Mouse (Mus musculus) embryonic facial prominence, embryonic 12.5 days (tissue): ENCODE data around the gene Plcxd3. TPM values are rescaled to one million over a fixed set of nuclear protein-coding genes. Genes with fewer than 3 reads are reported as not detected.
"Not testable (repeated sequence)": the region's sequence is repeated elsewhere in the genome, so short reads cannot be mapped to it uniquely, and the experiment has no call there.

Experiments
- ATAC-seq: fragments of 200-750 bp; cut with Nextera tagmentation; 2 replicates; pipeline ENCODE4 v1.8.0; 2017; ENCODE audit not compliant: insufficient number of reproducible peaks, insufficient read depth, low FRiP score, low TSS enrichment
- H3K27ac ChIP-seq: fragments of 300-500 bp; sonication (generic); 2 replicates; pipeline ENCODE4 v1.5.1; 2016; ENCODE audit warnings: mild to moderate bottlenecking
- H3K27me3 ChIP-seq: fragments of 300-500 bp; sonication (generic); 2 replicates; pipeline ENCODE4 v1.6.1; 2016; ENCODE audit warnings: mild to moderate bottlenecking, moderate library complexity
- H3K36me3 ChIP-seq: fragments of 300-500 bp; sonication (generic); 2 replicates; pipeline ENCODE4 v1.6.1; 2016; ENCODE audit warnings: mild to moderate bottlenecking
- H3K4me1 ChIP-seq: fragments of 300-500 bp; sonication (generic); 2 replicates; pipeline ENCODE4 v1.6.1; 2016
- H3K4me2 ChIP-seq: fragments of 300-500 bp; sonication (generic); replicated peaks from 2 replicates; pipeline ENCODE4 v1.6.1; 2016; ENCODE audit warnings: mild to moderate bottlenecking, moderate library complexity
- H3K4me3 ChIP-seq: fragments of 300-500 bp; sonication (generic); 2 replicates; pipeline ENCODE4 v1.5.1; 2016; ENCODE audit warnings: mild to moderate bottlenecking
- H3K9ac ChIP-seq: fragments of 300-500 bp; sonication (generic); 2 replicates; pipeline ENCODE4 v1.6.1; 2016; ENCODE audit warnings: mild to moderate bottlenecking, moderate library complexity
- H3K9me3 ChIP-seq: fragments of 300-500 bp; sonication (generic); 2 replicates; pipeline ENCODE4 v1.6.1; 2016; ENCODE audit warnings: mild to moderate bottlenecking, moderate library complexity
- WGBS: fragments of 180-500 bp; shearing (Covaris S2); methylation state at CpG from one replicate; pipeline ENCODE4 v1.1.7; 2016; 5-methylcytosine and 5-hydroxymethylcytosine counted together
- polyA plus RNA-seq: library from polyadenylated mRNA; unstranded; fragments of >200 nt; fragmentation: Nextera tagmentation; extraction: Ambion mirVana; gene quantifications from 2 replicates; pipeline ENCODE4 v1.2.1, GENCODE M21; 2016

Plcxd3 gene
- polyA plus RNA-seq, 1 experiment from 2014 or later: 4.1 TPM

DNA sequence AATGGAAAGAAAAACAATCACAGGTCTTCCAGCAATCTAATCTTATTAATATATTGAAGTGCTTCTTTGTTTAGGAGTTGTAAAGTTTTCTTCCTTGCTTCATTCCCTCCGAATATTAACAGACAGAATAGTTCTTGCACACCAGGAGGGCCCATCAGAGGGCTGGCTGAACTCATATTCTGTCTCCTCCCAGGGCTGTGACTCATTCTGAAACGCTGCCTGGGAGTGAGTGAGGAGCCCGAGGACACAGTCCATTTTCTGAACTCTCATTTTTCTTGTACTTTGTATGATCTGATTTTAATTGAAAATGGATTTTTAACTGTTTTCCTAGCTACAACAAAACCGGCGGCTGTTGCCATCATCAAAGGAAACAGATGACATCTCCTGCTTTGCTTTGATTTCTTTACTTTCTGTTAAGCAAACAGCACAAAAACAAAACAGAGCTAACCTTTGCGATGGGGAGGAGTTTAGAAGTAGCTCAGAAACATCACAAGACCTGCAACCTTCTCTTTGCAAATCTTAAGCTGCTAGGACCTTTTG, 186.2 kb downstream of the Plcxd3 start:
- Histone ChIP-seq H3K36me3 (no peaks in the 10 kb centered on the region), H3K9ac (no peak overlapping the region), H3K4me3 (no peak overlapping the region), H3K27ac (no peak overlapping the region), H3K4me1 (no peaks in the 10 kb centered on the region), H3K9me3 (no peaks in the 10 kb centered on the region), H3K27me3 (no peaks in the 10 kb centered on the region), H3K4me2 (no peak overlapping the region)
- ATAC-seq: no peak
- 67% methylated on average over 6 of the region's 6 CpGs for WGBS

DNA sequence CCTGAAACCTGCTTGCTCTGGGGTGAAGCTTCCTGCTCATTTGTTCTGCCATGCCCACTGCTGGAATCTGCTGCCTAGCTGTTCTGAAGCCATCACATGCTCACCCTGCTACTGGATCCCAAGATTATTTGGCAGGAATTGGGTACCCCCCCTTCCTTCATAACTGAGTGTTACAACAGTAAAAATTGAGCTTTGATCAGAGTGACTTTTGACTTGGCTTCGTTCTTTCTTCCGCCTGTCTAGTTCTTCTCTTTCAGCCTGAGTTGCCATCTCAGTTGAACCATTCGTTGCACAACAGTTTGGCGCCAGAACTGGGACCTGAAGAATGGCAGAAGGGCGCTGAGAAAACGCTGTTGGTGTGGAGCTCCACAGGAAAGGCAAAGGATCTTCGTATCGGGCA, 220.2 kb downstream of the Plcxd3 start:
- 91% methylated on average over 8 of the region's 8 CpGs for WGBS
- not testable (repeated sequence) for H3K27me3 ChIP-seq, H3K4me3 ChIP-seq, H3K9ac ChIP-seq, H3K9me3 ChIP-seq, H3K36me3 ChIP-seq, H3K4me2 ChIP-seq, H3K27ac ChIP-seq, H3K4me1 ChIP-seq, ATAC-seq

DNA sequence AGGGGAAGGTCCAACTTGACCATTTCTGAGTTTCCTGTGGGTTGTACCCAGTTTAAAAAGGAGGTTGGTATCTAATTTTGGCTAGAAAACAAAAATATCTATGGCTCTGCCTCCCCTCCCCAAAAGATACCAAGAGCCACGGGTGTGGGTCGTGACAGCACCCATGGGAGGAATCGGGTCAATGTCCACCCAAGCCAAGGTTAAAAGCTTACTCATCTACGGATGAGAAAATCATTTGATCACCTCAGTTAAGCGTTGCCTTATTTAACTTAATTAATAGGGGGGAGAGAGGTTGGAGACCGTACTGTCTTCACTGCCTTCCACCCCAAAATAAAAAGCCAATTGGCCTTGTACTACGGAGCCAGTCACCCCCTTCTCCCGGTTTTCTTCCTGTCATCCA, 223.4 kb downstream of the Plcxd3 start:
- WGBS: 88% methylated on average over 8 of the region's 8 CpGs
- H3K4me2 ChIP-seq, H3K9me3 ChIP-seq, ATAC-seq, H3K27me3 ChIP-seq, H3K36me3 ChIP-seq, H3K4me1 ChIP-seq, H3K9ac ChIP-seq, H3K27ac ChIP-seq, H3K4me3 ChIP-seq: not testable (repeated sequence)

DNA sequence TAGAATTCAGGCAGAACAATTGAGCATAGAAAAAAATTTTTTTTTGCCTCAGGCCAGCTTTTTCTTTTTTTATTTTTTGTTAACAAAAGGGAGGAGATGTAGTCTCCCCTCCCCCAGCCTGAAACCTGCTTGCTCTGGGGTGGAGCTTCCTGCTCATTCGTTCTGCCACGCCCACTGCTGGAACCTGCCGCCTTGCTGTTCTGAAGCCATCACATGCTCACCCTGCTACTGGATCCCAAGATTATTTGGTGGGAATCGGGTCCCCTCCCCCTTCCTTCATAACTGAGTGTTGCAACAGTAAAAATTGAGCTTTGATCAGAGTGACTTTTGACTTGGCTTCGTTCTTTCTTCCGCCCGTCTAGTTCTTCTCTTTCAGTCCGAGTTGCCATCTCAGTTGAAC, 224.0 kb downstream of the Plcxd3 start:
- H3K9me3 ChIP-seq, ATAC-seq, H3K27me3 ChIP-seq, H3K36me3 ChIP-seq, H3K9ac ChIP-seq, H3K4me3 ChIP-seq, H3K4me1 ChIP-seq, H3K4me2 ChIP-seq, H3K27ac ChIP-seq: not testable (repeated sequence)
- 89% methylated on average over 8 of the region's 8 CpGs for WGBS

DNA sequence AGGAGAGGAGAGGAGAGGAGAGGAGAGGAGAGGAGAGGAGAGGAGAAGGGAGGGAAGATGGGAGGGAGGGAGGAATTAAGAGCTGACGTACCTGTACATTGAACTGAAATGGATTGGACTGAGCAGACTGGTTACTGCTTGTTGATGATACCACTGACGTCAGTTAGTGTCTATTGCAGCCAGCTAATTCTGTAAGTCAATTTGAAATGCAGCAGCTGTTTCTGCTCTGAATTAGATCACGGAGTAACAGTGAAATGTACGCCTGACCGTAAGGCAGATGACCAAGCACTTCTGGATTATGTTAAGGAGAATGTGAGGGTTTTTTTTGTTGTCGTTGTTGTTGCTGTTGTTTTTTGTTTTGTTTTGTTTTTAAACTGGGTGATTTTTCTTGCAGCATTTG, 230.3 kb downstream of the Plcxd3 start:
- Histone ChIP-seq H3K9me3 (no peaks in the 10 kb centered on the region), H3K4me2 (no peak overlapping the region), H3K36me3 (no peaks in the 10 kb centered on the region), H3K4me1 (no peaks in the 10 kb centered on the region), H3K27ac (no peak overlapping the region), H3K4me3 (no peak overlapping the region), H3K27me3 (no peaks in the 10 kb centered on the region), H3K9ac (no peak overlapping the region)
- no peak for ATAC-seq
- WGBS: 75% methylated on average over 6 of the region's 6 CpGs
